Mouse (Mus musculus) CH12.LX (cell line): ENCODE data around the gene Zfr2. TPM values are rescaled to one million over a fixed set of nuclear protein-coding genes. Genes with fewer than 3 reads are reported as not detected.

Experiments used
- DNase-seq: peaks from one replicate; pipeline ENCODE4 v3.0.0-alpha.2; 2013; ENCODE audit errors: extremely low read depth
- H3K27ac ChIP-seq: 2 replicates; pipeline ENCODE4 v1.5.1; 2012; ENCODE audit warnings: low read depth, mild to moderate bottlenecking, control low read depth, moderate library complexity; ENCODE audit not compliant: insufficient read depth
- H3K27me3 ChIP-seq: replicated peaks from 2 replicates; pipeline ENCODE3; 2012; ENCODE audit warnings: inconsistent platforms
- H3K36me3 ChIP-seq, 2 experiments: replicated peaks in 1 of 2; 2 replicates each; pipeline versions ENCODE3 to v1.6.1; 2012; ENCODE audit warnings: inconsistent platforms in 1 of 2, low read length in 1 of 2, mild to moderate bottlenecking in 1 of 2, mixed read lengths in 1 of 2, moderate library complexity in 1 of 2; ENCODE audit not compliant: control insufficient read depth in 1 of 2, insufficient read depth in 1 of 2
- H3K4me1 ChIP-seq, 2 experiments: 2 replicates each; pipeline ENCODE4 v1.6.1; 2012; ENCODE audit warnings: inconsistent platforms in 1 of 2, moderate library complexity in 1 of 2; ENCODE audit not compliant: insufficient read depth in 2 of 2, control insufficient read depth in 1 of 2
- H3K4me2 ChIP-seq: 2 replicates; pipeline ENCODE4 v1.6.1; 2012; ENCODE audit warnings: low read depth, mild to moderate bottlenecking, control low read depth; ENCODE audit not compliant: poor library complexity, insufficient read depth, severe bottlenecking
- H3K4me3 ChIP-seq, 3 experiments: fragments of 150-350 bp in 1 of 3; sonication (generic) in 1 of 3; replicated peaks in 1 of 3; 2 replicates each; pipeline versions ENCODE3 to v1.5.1; 2011 to 2012; ENCODE audit warnings: low read depth in 2 of 3, low read length in 2 of 3, mild to moderate bottlenecking in 2 of 3, moderate library complexity in 2 of 3, control low read depth in 1 of 3, improper control_type of control experiment in 1 of 3, inconsistent platforms in 1 of 3, mixed read lengths in 1 of 3; ENCODE audit not compliant: poor library complexity in 1 of 3
- H3K79me2 ChIP-seq: replicated peaks from 2 replicates; pipeline ENCODE4 v1.6.1; 2012; ENCODE audit warnings: mild to moderate bottlenecking, moderate library complexity; ENCODE audit not compliant: control insufficient read depth, poor library complexity, insufficient read depth, severe bottlenecking; ENCODE audit errors: extremely low read depth
- H3K9ac ChIP-seq: 2 replicates; pipeline ENCODE4 v1.6.1; 2012; ENCODE audit warnings: low read depth, mild to moderate bottlenecking, control low read depth, moderate library complexity; ENCODE audit not compliant: insufficient read depth
- H3K9me3 ChIP-seq: replicated peaks from 2 replicates; pipeline ENCODE3; 2012; ENCODE audit warnings: low read length, inconsistent platforms, mixed read lengths
- BHLHE40 ChIP-seq: IDR thresholded peaks from 2 replicates; pipeline ENCODE4 v1.6.1; 2011; ENCODE audit warnings: mild to moderate bottlenecking, low read depth, low read length, improper control_type of control experiment
- CHD1 ChIP-seq: IDR thresholded peaks from 2 replicates; pipeline ENCODE4 v1.6.1; 2012; ENCODE audit warnings: low read depth, low read length, improper control_type of control experiment, inconsistent platforms
- CHD2 ChIP-seq: IDR thresholded peaks from 2 replicates; pipeline ENCODE4 v1.6.1; 2011; ENCODE audit warnings: low read length, improper control_type of control experiment
- CTCF ChIP-seq, 2 experiments: IDR thresholded peaks in 1 of 2; conservative IDR thresholded peaks in 1 of 2; 2 replicates each; pipeline ENCODE4 v1.5.1; 2011 to 2012; ENCODE audit warnings: low read depth in 2 of 2, low read length in 2 of 2, improper control_type of control experiment in 1 of 2, inconsistent platforms in 1 of 2, mild to moderate bottlenecking in 1 of 2, moderate library complexity in 1 of 2
- E2F4 ChIP-seq: IDR thresholded peaks from 2 replicates; pipeline ENCODE4 v1.6.1; 2011; ENCODE audit warnings: low read depth, low read length, improper control_type of control experiment; ENCODE audit not compliant: insufficient replicate concordance
- EP300 ChIP-seq: IDR thresholded peaks from 2 replicates; pipeline ENCODE4 v1.6.1; 2011; ENCODE audit warnings: low read length, improper control_type of control experiment
- GABPA ChIP-seq: IDR thresholded peaks from 2 replicates; pipeline ENCODE4 v1.6.1; 2012; ENCODE audit warnings: low read depth, low read length, improper control_type of control experiment, inconsistent platforms; ENCODE audit not compliant: insufficient replicate concordance
- IRF4 ChIP-seq: IDR thresholded peaks from 2 replicates; pipeline ENCODE4 v1.6.1; 2014; ENCODE audit warnings: low read depth, mild to moderate bottlenecking, inconsistent platforms, low read length, improper control_type of control experiment
- JUN ChIP-seq: IDR thresholded peaks from 2 replicates; pipeline ENCODE4 v1.6.1; 2011; ENCODE audit warnings: low read depth, mild to moderate bottlenecking, low read length, improper control_type of control experiment, moderate library complexity; ENCODE audit not compliant: insufficient read depth
- JUND ChIP-seq: conservative IDR thresholded peaks from 2 replicates; pipeline ENCODE4 v1.6.1; 2011; ENCODE audit warnings: low read depth, low read length, improper control_type of control experiment
- MAFK ChIP-seq: IDR thresholded peaks from 2 replicates; pipeline ENCODE4 v1.6.1; 2011; ENCODE audit warnings: low read length, improper control_type of control experiment; ENCODE audit not compliant: insufficient replicate concordance
- MAX ChIP-seq: IDR thresholded peaks from 2 replicates; pipeline ENCODE4 v1.6.1; 2011; ENCODE audit warnings: low read length, improper control_type of control experiment
- MAZ ChIP-seq: IDR thresholded peaks from 2 replicates; pipeline ENCODE4 v1.6.1; 2012; ENCODE audit warnings: low read depth, mild to moderate bottlenecking, inconsistent platforms, low read length, improper control_type of control experiment, moderate library complexity
- MXI1 ChIP-seq: IDR thresholded peaks from 2 replicates; pipeline ENCODE4 v1.6.1; 2011; ENCODE audit warnings: mild to moderate bottlenecking, low read depth, low read length, improper control_type of control experiment
- MYC ChIP-seq: IDR thresholded peaks from 2 replicates; pipeline ENCODE4 v1.6.1; 2011; ENCODE audit warnings: low read depth, mild to moderate bottlenecking, improper control_type of control experiment, low read length
- PAX5 ChIP-seq: IDR thresholded peaks from 2 replicates; pipeline ENCODE4 v1.6.1; 2012; ENCODE audit warnings: low read length, inconsistent platforms, mixed read lengths
- POLR2AphosphoS2 ChIP-seq: IDR thresholded peaks from 2 replicates; pipeline ENCODE4 v1.6.1; 2011; ENCODE audit warnings: low read depth, low read length, improper control_type of control experiment
- RAD21 ChIP-seq: IDR thresholded peaks from 2 replicates; pipeline ENCODE4 v1.6.1; 2011; ENCODE audit warnings: low read depth, mild to moderate bottlenecking, low read length, improper control_type of control experiment, moderate library complexity
- SIN3A ChIP-seq: IDR thresholded peaks from 2 replicates; pipeline ENCODE4 v1.6.1; 2012; ENCODE audit warnings: low read length, improper control_type of control experiment, inconsistent platforms
- TBP ChIP-seq: conservative IDR thresholded peaks from 2 replicates; pipeline ENCODE4 v1.6.1; 2011; ENCODE audit warnings: low read depth, low read length, improper control_type of control experiment
- TCF12 ChIP-seq: IDR thresholded peaks from 2 replicates; pipeline ENCODE4 v1.6.1; 2014; ENCODE audit warnings: low read depth, mild to moderate bottlenecking, inconsistent platforms, low read length, improper control_type of control experiment
- USF1 ChIP-seq: IDR thresholded peaks from 2 replicates; pipeline ENCODE4 v1.6.1; 2014; ENCODE audit warnings: low read depth, mild to moderate bottlenecking, inconsistent platforms, low read length, improper control_type of control experiment
- ZKSCAN1 ChIP-seq: IDR thresholded peaks from 2 replicates; pipeline ENCODE4 v1.6.1; 2012; ENCODE audit warnings: low read depth, inconsistent platforms, low read length, improper control_type of control experiment, borderline replicate concordance
- dilution Hi-C: fragments of 300-500 bp; cut with MboI; formaldehyde crosslinking; loops from 2 replicates; pipeline ENCODE4 v1.14.3; 2020; ENCODE audit warnings: low sequenced_read_pairs; ENCODE audit not compliant: extremely low pct_unique_long_range_greater_than_20kb, extremely low pct_ligation_motif_present
- in situ Hi-C: fragments of 300-500 bp; cut with MboI; formaldehyde crosslinking; loops from 3 replicates; pipeline ENCODE4 v1.14.3; 2019; ENCODE audit warnings: low sequenced_read_pairs, low pct_ligation_motif_present, low pct_unique_long_range_greater_than_20kb, mixed read lengths
- polyA plus RNA-seq: library from polyadenylated mRNA; unstranded; fragments of >175 nt; gene quantifications from 2 replicates; pipeline ENCODE4 v1.2.1, GENCODE M21; 2012; ENCODE audit warnings: low read depth; ENCODE audit not compliant: insufficient read length
- total RNA-seq, 2 experiments: library from RNA; depleted of rRNA; stranded (reverse); fragments of 300-350 nt in 1 of 2; fragments of >200 nt in 1 of 2; gene quantifications; 2 replicates each; pipeline ENCODE4 v1.2.3; 2012 to 2014

The Zfr2 gene
- total and polyA plus RNA-seq, 3 experiments, result 1.0 to 13.5 (median 2.4) TPM

GRCm38 (mm10) chr10:81201807-81202758 lies 30.9 kb upstream of the Zfr2 start, which contains the start of gene Nmrk2:
Nmrk2 (minus strand) TSS chr10:81202051.
- no peak within 1 kb of the TSS for H3K4me3 ChIP-seq
- no peaks in the 10 kb centered on the region for H3K36me3 ChIP-seq
- peaks cover 31 to 47% of the 10 kb centered on the region in 2 experiments for H3K4me1 ChIP-seq
- peaks cover 10% of the 10 kb centered on the region for H3K9me3 ChIP-seq
- H3K27me3 ChIP-seq, result no peaks in the 10 kb centered on the region
- H3K4me2 ChIP-seq, result no peak within 1 kb of the TSS
- TF ChIP-seq MAZ (0 out of 2 replicates have a peak, but pooled peaks have one; percentile 22), BHLHE40 (peak; percentile 43; the same call in 1 of the 2 replicates), E2F4 (no peak)
- H3K79me2 ChIP-seq, result no peaks in the 10 kb centered on the region
- dilution Hi-C loops, result no loop called here
- in situ Hi-C loops, result loop anchor here (5.0 kb wide), 1 partner anchor 35 kb away; no protein-coding TSS in a partner anchor
- no peak for DNase-seq
- H3K27ac ChIP-seq, result no peak within 1 kb of the TSS
- no peak within 1 kb of the TSS for H3K9ac ChIP-seq

GRCm38 (mm10) chr10:81202978-81203720 lies 29.8 kb upstream of the Zfr2 start:
- H3K4me1 ChIP-seq, result peaks cover 27 to 41% of the 10 kb centered on the region in 2 experiments
- no peak overlapping the region for H3K27ac ChIP-seq
- no peak for DNase-seq
- in situ Hi-C loops, result loop anchor here (5.0 kb wide), 1 partner anchor 34 kb away; no protein-coding TSS in a partner anchor
- no peaks in the 10 kb centered on the region for H3K36me3 ChIP-seq
- peaks cover 10% of the 10 kb centered on the region for H3K9me3 ChIP-seq
- TF ChIP-seq CTCF (conservative IDR thresholded peaks at IDR 0.05 in 1 of 2, IDR thresholded peaks at IDR 0.05 in 1 of 2; ENCODE audit: low read depth in 2 of 2, low read length in 2 of 2) (no peak), PAX5 (no peak), POLR2AphosphoS2 (no peak), RAD21 (peak; percentile 11)
- H3K4me3 ChIP-seq, result no peak overlapping the region
- dilution Hi-C loops, result no loop called here
- no peak overlapping the region for H3K9ac ChIP-seq
- H3K4me2 ChIP-seq, result no peak overlapping the region
- H3K79me2 ChIP-seq, result no peaks in the 10 kb centered on the region
- H3K27me3 ChIP-seq, result no peaks in the 10 kb centered on the region

- peaks cover 10% of the 10 kb centered on the region for H3K9me3 ChIP-seq
- DNase-seq, result no peak
- H3K4me2 ChIP-seq, result no peak overlapping the region
- H3K9ac ChIP-seq, result no peak overlapping the region
- H3K79me2 ChIP-seq, result no peaks in the 10 kb centered on the region
- H3K27me3 ChIP-seq, result no peaks in the 10 kb centered on the region
- in situ Hi-C loops, result loop anchor here (5.0 kb wide), 1 partner anchor 33 kb away; no protein-coding TSS in a partner anchor
- H3K27ac ChIP-seq, result no peak overlapping the region
- peaks cover 27 to 41% of the 10 kb centered on the region in 2 experiments for H3K4me1 ChIP-seq
- no peak overlapping the region for H3K4me3 ChIP-seq
- H3K36me3 ChIP-seq, result no peaks in the 10 kb centered on the region
- dilution Hi-C loops, result no loop called here
- no peak for TF ChIP-seq MAFK
- TF ChIP-seq IRF4, result no peak
- no peak for TF ChIP-seq MAX
- no peak for TF ChIP-seq TBP
- no peak for TF ChIP-seq JUN
- TF ChIP-seq SIN3A, result no peak
- TF ChIP-seq MYC, result no peak
- TF ChIP-seq EP300, result no peak
- TF ChIP-seq CHD2, result no peak
- TF ChIP-seq CHD1, result no peak
- TF ChIP-seq ZKSCAN1, result no peak
- TF ChIP-seq JUND, result no peak
- TF ChIP-seq MXI1, result no peak
- TF ChIP-seq TCF12, result no peak
- TF ChIP-seq POLR2AphosphoS2, result no peak
- TF ChIP-seq GABPA, result no peak
- no peak for TF ChIP-seq USF1
These were observed 28.8 kb upstream of the Zfr2 start for GRCm38 (mm10) chr10:81204137-81204536.
